Mouse (Mus musculus) erythroblast, adult 5-6 weeks (primary cell): ENCODE results near the gene Ltc4s. TPM values are rescaled to one million over a fixed set of nuclear protein-coding genes. Genes with fewer than 3 reads are reported as not detected.

Experiments
- ATAC-seq: replicated peaks from 2 replicates; pipeline ENCODE4 v1.8.0; 2016; ENCODE audit warnings: moderate number of reproducible peaks, mild to moderate bottlenecking, moderate TSS enrichment, inconsistent platforms; ENCODE audit not compliant: poor library complexity, low FRiP score, severe bottlenecking
- total RNA-seq, 2 experiments: library from RNA; stranded (forward) in 1 of 2; stranded (reverse) in 1 of 2; fragments of 150-400 nt in 1 of 2; fragments of 200-764, 138-1000 nt in 1 of 2; gene quantifications; 2 replicates each; pipeline versions ENCODE4 v1.2.3 to v1.2.4; 2015 to 2017; ENCODE audit warnings: low replicate concordance in 2 of 2

Gene Ltc4s
- total RNA-seq (2015; ENCODE audit: low replicate concordance) = not detected in 2 replicates
- total RNA-seq (2017; ENCODE audit: low replicate concordance) = 2.2 TPM in 1 of 2 replicates, not detected in the other

DNA sequence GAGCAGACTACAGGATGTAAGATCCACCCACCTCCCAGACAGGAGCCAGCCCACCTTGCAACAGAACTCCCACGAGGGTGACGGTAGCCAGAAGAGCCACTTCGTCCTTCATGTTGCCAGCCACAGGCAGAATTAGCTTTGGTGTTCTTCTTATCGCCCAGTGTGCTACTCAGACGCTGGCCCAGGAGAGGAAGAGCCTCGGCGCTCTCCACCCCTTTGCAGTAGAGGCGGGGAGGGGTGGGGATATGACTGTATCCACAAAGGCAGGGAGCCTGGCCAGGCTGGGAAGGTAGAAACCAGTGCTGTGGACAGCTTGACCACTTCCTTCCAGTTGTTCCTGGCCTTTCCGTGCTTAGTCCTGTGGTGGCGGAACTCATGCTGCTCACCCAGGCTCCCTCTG is at the start of gene Ltc4s:
Gene Ltc4s, minus strand, starts transcription at position 293 of the 400 bp plus-strand sequence.
- ATAC-seq = 0 out of 2 replicates have a peak, but pooled peaks have one; percentile 24

GRCm38 (mm10) chr11:50286428-50286827 is 48.0 kb upstream of the Ltc4s start:
- no peak for ATAC-seq

GRCm38 (mm10) chr11:50285696-50286095 is 47.3 kb upstream of the Ltc4s start:
- ATAC-seq = no peak

DNA sequence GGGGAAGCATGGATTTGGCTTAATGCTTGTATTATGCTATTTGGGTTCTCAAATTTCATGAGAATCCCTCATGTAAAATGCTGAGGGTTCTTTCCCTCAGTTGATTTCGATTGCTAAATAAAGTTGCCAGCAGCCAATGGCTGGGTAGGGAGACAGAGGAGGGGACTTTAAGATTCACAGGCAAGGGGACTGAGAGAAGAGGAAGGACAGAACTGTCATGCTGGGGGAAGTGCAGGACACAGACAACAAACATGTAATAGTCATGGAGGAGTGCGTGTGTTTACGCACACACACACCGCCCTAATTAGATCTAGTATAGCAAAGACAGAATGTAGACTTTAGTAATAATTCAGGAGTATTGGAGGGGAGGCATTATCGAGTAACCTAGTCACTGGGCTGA is 46.8 kb upstream of the Ltc4s start:
- ATAC-seq = no peak

DNA sequence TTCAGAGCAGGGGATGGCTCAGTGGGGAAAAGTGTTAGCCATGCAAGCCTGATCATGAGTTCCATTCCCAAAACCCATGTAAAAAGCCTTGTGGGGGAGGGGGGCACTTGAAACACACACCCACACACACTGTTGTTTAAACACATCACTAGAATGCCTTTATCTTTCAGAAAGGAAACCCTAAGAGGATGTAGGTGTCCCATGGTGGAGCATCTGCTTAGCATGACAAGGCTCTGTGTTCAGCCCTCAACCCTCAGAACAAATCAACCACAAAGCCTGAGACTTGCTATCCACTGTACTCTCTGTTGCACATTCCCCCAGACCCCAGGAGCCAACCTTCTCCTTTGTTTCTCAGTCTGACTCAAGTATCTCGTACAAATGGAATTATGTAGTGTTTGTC is 41.6 kb upstream of the Ltc4s start:
- no peak for ATAC-seq

- no peak for ATAC-seq
Observed at GRCm38 (mm10) chr11:50279005-50279404, 40.6 kb upstream of the Ltc4s start.

DNA sequence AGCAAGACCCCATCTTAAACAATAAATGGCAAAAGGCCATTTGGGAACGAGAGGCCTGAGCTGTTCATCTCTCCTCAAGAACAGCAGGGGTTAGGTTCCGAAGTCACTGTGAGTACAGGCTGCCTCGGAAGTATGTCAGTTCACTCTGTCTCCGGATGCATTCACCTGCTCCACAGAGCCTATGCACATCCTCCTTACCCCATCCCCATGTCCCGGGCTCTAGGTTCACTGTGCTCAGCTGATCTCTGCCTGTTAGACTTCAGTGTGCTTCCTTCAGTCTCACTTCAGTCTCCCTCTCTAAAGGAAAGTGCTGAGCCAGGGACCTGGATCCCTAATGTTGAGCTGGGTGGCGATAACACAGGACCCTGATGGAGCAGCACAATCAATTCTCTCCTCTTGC is 39.3 kb upstream of the Ltc4s start:
- 0 out of 2 replicates have a peak, but pooled peaks have one; percentile 11 for ATAC-seq

- no peak for ATAC-seq
Observed at GRCm38 (mm10) chr11:50277025-50277424, 38.6 kb upstream of the Ltc4s start.

DNA sequence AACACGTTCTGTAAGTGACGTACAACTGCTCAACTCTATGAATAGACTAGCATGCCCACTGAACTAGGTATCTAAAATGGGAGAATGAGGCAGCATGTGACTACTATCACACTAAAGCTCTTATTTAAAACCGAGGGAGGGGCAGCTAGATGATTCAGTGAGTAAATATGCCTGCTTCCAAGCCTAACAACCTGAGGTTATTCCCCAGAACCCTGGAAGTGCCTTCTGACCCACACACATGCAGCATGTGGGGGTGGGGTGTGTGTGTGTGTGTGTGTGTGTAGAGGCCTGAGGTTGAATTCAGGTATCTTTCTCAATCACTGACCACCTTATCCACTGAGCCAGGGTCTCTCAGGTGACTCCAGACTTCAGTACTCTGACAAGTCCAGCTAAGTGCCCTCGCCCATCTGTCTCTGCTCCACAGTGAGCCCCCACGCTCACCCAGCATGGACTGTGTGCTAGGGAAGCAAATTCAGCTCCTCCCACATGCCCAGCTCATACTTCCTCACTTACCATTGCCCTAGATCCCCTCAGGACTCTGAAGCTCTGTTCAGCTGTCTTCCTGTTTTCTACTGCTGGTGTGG is 37.2 kb upstream of the Ltc4s start:
- ATAC-seq = no peak

DNA sequence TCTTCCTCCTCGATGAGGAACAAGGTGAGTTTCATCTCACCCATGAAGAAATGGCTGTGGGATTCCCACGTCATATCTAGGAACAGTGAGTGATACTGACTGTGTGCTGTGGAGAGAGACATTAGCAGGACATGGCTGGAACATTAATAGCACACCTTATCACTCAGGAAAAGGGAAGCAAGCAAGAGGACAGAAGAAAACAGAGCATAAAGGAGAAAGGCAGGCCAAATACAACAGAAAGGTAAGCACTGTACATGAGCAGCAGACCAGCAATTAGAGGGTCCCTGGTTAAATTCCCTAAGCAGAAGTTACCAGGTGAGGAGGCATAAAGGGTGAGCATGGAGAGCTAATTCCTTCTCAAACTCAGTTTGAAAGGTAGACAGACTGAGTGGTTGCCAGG is 36.7 kb upstream of the Ltc4s start:
- ATAC-seq = no peak

DNA sequence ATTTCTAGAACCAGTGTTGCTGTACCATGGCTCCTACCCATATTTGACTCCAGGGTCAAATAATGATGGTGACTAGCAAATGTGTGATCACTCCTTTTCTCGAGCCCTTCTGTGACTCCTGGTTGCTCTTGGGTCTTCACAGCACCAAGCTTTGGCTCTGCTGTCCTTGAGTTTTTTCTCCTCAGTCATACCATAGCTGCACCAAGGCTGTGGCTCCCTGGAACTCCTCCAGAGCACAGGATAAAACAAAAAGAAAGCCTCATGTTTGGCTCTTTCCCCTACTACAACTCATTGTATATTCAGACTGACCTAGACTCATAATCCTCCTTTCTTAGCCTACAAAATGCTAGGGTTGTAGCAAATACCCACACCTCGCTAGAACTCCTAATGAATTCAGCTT is 34.4 kb upstream of the Ltc4s start:
- ATAC-seq = no peak

GRCm38 (mm10) chr11:50269885-50270284 is 31.5 kb upstream of the Ltc4s start:
- ATAC-seq = no peak

DNA sequence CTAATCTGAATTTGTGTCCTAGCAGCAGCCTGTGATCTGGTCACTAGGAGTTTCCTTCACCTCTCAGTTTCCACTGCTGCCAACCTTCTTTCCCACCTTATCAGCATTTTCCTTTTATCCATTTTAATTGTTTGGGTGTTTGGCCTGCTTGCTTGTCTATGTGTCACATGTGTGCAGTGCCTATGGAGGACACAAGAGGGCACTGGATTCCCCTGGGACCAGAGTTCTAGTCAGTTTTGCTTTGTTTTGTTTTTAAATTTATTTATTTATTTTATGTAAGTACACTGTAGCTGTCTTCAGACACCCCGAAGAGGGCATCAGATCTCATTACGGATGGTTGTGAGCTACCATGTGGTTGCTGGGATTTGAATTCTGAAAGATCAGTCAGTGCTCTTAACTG is 30.7 kb upstream of the Ltc4s start:
- 0 out of 2 replicates have a peak, but pooled peaks have one; percentile 54 for ATAC-seq

GRCm38 (mm10) chr11:50266997-50267396 is 28.6 kb upstream of the Ltc4s start:
- no peak for ATAC-seq

- ATAC-seq = no peak
Observed at GRCm38 (mm10) chr11:50265931-50266330, 27.5 kb upstream of the Ltc4s start.

- ATAC-seq = no peak
Observed at GRCm38 (mm10) chr11:50263198-50263597, 24.8 kb upstream of the Ltc4s start.

- no peak for ATAC-seq
Observed at GRCm38 (mm10) chr11:50262020-50262419, 23.6 kb upstream of the Ltc4s start.

DNA sequence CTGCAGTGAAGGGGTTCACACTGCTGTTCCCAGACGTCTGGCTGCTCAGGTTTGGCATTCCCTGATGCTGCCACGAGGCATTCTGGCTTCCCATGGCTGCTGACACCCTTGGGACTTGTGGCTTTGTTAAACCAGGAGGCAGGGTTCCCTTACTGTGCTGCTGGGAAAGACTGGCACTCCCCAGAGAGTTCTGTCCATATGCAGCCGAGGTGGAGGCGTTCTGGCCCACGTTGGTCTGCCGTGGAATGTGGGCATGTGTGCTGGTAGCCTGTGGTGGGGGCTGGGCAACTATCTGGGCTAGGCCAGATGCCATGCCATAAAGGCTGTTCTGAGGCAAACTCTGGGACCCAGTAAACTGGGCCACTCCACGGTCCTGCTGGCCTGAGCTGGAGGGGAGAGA is 19.9 kb upstream of the Ltc4s start:
- ATAC-seq = no peak

DNA sequence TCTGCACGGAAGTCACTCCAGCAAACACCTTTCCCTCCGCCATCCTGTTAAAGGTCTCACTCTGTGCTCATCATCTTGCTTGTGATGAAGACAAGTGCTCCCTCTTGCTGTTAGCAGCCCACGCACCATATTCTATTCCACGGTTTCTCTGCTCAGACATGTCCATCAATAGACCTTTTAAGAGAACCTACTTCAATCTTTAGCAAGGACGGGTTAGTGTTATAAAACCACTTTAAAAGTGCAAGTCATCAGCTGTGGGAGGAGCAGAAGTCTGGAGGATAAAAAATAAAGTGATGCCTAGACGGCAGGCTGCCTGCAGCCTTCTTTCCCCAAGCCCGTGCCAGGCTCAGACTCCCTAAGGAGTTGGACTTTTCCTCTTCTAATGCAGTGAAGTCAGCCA is 18.2 kb upstream of the Ltc4s start:
- 0 out of 2 replicates have a peak, but pooled peaks have one; percentile 34 for ATAC-seq

DNA sequence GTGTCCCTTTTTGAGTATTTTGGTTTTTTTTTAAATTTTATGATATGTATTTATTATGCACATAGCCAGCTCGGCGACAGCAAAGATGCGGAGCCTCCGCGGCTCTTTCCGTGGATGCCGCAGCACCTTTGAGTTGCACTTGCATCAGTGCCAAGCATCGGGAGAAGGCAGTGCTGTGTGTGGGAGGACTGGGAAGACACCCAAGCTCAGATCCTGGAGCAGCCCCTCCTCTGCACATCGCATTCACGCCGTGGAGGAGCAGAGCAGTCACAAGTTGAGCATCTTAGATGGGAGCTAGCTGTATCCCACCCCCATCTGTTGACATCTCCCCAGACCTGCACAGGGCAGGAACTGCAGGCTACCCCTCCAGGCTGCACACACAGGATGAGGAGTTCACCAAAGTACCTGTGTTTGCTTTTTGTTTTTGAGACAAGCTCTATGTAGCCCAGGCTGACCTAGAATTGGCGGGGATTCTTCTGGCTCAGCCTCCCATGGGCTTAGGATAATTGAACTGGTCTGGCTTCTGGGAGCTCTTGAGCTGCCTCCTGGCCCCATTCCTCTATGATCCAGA is 15.7 kb upstream of the Ltc4s start:
- no peak for ATAC-seq

DNA sequence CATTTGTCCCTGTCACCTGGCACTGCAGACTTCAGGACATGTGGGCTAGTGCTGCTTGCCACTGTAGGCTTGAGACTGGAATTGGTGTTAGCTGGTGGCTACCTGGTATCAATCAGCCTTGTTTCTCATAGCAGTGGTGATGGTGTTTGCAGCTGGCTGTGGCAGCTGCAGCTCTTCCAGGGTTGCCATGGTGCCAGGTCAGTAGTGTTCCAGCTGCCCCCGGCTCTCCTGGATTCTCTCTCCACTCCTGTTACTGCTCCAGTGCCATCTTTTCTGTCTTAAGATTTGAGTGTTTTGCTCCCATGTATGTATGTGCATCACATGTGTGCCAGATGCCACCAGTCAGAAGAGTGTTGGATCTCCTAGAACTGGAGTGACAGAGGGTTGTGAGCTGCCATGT is 15.0 kb upstream of the Ltc4s start:
- ATAC-seq = no peak
